Mouse (Mus musculus) small intestine, adult 2 months (tissue): ENCODE data around the gene Itga2.

Experiments used
- CTCF ChIP-seq: fragments of 200-500 bp; IDR thresholded peaks from 2 replicates; pipeline ENCODE4 v1.5.1; 2012; ENCODE audit warnings: low read depth, mild to moderate bottlenecking, control low read depth, inconsistent platforms, low read length, moderate library complexity, mixed read lengths; ENCODE audit not compliant: insufficient replicate concordance, insufficient read length; ENCODE audit errors: extremely low read depth
- POLR2A ChIP-seq: fragments of 200-500 bp; IDR thresholded peaks from 2 replicates; pipeline ENCODE4 v1.6.1; 2012; ENCODE audit warnings: low read depth, mild to moderate bottlenecking, control low read depth, inconsistent platforms, low read length, moderate library complexity

DNA sequence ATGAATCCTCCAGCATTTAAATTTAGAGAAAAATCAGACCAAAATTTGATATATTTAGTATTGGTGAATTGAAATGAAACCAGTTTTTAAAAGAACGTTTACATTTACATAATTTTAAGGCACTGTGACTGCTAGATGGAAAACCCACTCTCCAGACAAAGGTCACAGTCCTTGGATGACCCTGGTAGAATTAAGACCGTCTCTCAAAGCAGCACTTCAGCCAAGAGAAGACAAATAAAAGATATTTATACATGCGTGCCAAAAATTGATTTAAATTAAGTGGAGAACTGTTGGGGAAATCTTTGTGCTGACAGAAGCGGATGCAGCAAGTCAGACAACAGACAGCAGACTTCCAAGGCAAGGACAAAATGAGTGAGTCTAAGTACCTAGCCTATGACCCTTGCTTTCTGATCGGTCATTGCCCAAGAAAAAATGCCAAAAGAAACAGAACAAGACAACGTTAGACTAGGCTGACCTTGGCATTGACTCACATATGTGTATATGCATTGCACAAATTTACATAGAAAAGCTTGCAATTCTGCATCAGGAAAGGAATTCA is 42.7 kb upstream of the Itga2 start:
- TF ChIP-seq CTCF, result no peak
- TF ChIP-seq POLR2A, result no peak
